Mouse (Mus musculus): ENCODE data around the gene March9.

DNA sequence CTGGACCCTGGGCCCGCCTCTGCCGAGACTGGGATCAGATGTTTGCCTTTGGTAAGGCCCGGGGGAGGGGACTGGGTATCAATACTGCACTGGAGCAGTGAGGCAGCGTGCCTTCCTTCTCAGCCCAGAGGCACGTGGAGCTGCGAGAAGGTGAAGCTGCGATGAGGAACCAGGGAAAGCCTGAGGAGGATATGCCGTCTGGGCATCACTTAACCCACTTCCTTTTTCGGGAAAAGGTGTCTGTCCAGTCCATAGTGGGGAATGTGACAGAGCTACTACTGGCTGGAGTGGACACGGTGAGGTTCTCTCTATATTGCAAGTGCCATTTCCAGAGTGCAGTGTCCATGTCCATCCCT is 9.9 kb downstream of the March9 start:
- TF ChIP-seq POLR2A (IDR thresholded peaks at IDR 0.05; ENCODE audit: insufficient read depth, low read depth, low read length): no peak
- TF ChIP-seq CTCF (IDR thresholded peaks at IDR 0.05; ENCODE audit: insufficient read depth, low read depth, low read length): no peak
